9 mouse cellular contexts compared by ENCODE assay signal in genomic region chr3:28165598-28165997, GRCm38 (mm10).
DNase-seq lines count a peak whose midpoint lies in the region; ATAC-seq and TF ChIP-seq lines count a peak whose summit lies in the region.
"Had no signal": no experiment of that assay in that cellular context is flagged by ENCODE, and none has a peak within 500 bp of the region (broad histone marks: within the 10 kb centered on the region; RNA-seq: fewer than 3 reads in every experiment).

No protein-coding gene starts in this region.

- H3K4me1 ChIP-seq in E14TG2a.4 (replicated peaks; ENCODE audit: low read depth, low read length): peaks cover 6% of the 10 kb centered on the region
- 0 out of 2 replicates have a peak, but pooled peaks cover under 1% of the 10 kb centered on the region for H3K4me1 ChIP-seq in kidney, postnatal 0 days (replicated peaks; ENCODE audit: insufficient read depth, low read length)
- no peaks in the 10 kb centered on the region for H3K4me1 ChIP-seq in liver, embryonic 14.5 days (replicated peaks; ENCODE audit: control insufficient read depth in 2 of 2, insufficient read depth in 2 of 2, low read length in 1 of 2)
- no peaks in the 10 kb centered on the region for H3K4me1 ChIP-seq in neural tube, embryonic 14.5 days (ENCODE audit: control insufficient read depth, insufficient read depth, low read length)
- H3K4me1 ChIP-seq: stomach, embryonic 15.5 days had no signal

- no peak overlapping the region for H3K9ac ChIP-seq in kidney, postnatal 0 days (ENCODE audit: low read depth, low read length)
- no peak overlapping the region for H3K9ac ChIP-seq in liver, embryonic 14.5 days (replicated peaks)
- no peak overlapping the region for H3K9ac ChIP-seq in neural tube, embryonic 14.5 days (replicated peaks; ENCODE audit: low read depth, low read length)
- H3K9ac ChIP-seq: stomach, embryonic 15.5 days had no signal

- peak; percentile 72 for ATAC-seq in activated CD4-positive, CD25-positive, alpha-beta regulatory T cell, adult 4 months
- ATAC-seq in kidney, postnatal 0 days (replicated peaks; ENCODE audit: low FRiP score, low read depth): no peak
- ATAC-seq in liver, embryonic 14.5 days (ENCODE audit: insufficient read depth): no peak
- ATAC-seq in neural tube, embryonic 14.5 days (ENCODE audit: low read depth): peak; percentile 78

- DNase-seq in cerebellum, postnatal 4 days (ENCODE audit: low spot score in 2 of 2): peak; percentile 46 to 73
- peak; percentile 25 to 62 for DNase-seq in heart, adult 9 months (ENCODE audit: low spot score in 2 of 2)
- peak; percentile 85 for DNase-seq in kidney, postnatal 0 days (ENCODE audit: low spot score)
- DNase-seq in liver, embryonic 14.5 days (ENCODE audit: low read depth in 3 of 3, low spot score in 3 of 3): peak; percentile 12 to 33 (median 20)
- no peak for DNase-seq in ovary, adult 18-20 months (ENCODE audit: low spot score)

- H3K4me2 ChIP-seq in kidney, postnatal 0 days (ENCODE audit: low read length): no peak overlapping the region
- no peak overlapping the region for H3K4me2 ChIP-seq in liver, embryonic 14.5 days (ENCODE audit: low read depth)
- no peak overlapping the region for H3K4me2 ChIP-seq in neural tube, embryonic 14.5 days (ENCODE audit: low read depth, low read length)
- H3K4me2 ChIP-seq: stomach, embryonic 15.5 days had no signal

- H3K9me3 ChIP-seq in E14TG2a.4 (ENCODE audit: low read length): peaks cover 14% of the 10 kb centered on the region
- no peaks in the 10 kb centered on the region for H3K9me3 ChIP-seq in kidney, postnatal 0 days (replicated peaks; ENCODE audit: low read length)
- H3K9me3 ChIP-seq in liver, embryonic 14.5 days (ENCODE audit: control insufficient read depth, low read length): no peaks in the 10 kb centered on the region
- no peaks in the 10 kb centered on the region for H3K9me3 ChIP-seq in neural tube, embryonic 14.5 days (ENCODE audit: control insufficient read depth, low read length)
- H3K9me3 ChIP-seq: stomach, embryonic 15.5 days had no signal

- WGBS in kidney, postnatal 0 days: 0% methylated on average over 1 of the region's 1 CpGs
- WGBS in liver, embryonic 14.5 days (ENCODE audit: insufficient replicate concordance): 6% methylated on average over 1 of the region's 1 CpGs
- WGBS in neural tube, embryonic 14.5 days: 4% methylated on average over 1 of the region's 1 CpGs

- peak; percentile 42 for TF ChIP-seq CTCF in E14TG2a.4 (conservative IDR thresholded peaks at IDR 0.05; ENCODE audit: low read length)
- TF ChIP-seq CTCF in kidney, postnatal 0 days (IDR thresholded peaks at IDR 0.05; ENCODE audit: low read depth): peak; percentile 90
- TF ChIP-seq CTCF in liver, embryonic 14.5 days (IDR thresholded peaks at IDR 0.05; ENCODE audit: low read depth): peak; percentile 64

- H3K27me3 ChIP-seq in E14TG2a.4 (ENCODE audit: insufficient read depth, low read length): no peaks in the 10 kb centered on the region
- no peaks in the 10 kb centered on the region for H3K27me3 ChIP-seq in kidney, postnatal 0 days (ENCODE audit: insufficient read depth, low read length)
- H3K27me3 ChIP-seq in liver, embryonic 14.5 days (ENCODE audit: control insufficient read depth, insufficient read depth, low read length): no peaks in the 10 kb centered on the region
- H3K27me3 ChIP-seq in neural tube, embryonic 14.5 days (ENCODE audit: control insufficient read depth, insufficient read depth, low read length): no peaks in the 10 kb centered on the region
- H3K27me3 ChIP-seq: stomach, embryonic 15.5 days had no signal

- no peaks in the 10 kb centered on the region for H3K36me3 ChIP-seq in E14TG2a.4 (ENCODE audit: insufficient read depth, low read length)
- no peaks in the 10 kb centered on the region for H3K36me3 ChIP-seq in kidney, postnatal 0 days (ENCODE audit: insufficient read depth, low read length)
- no peaks in the 10 kb centered on the region for H3K36me3 ChIP-seq in liver, embryonic 14.5 days (replicated peaks; ENCODE audit: control insufficient read depth, insufficient read depth, low read depth)
- no peaks in the 10 kb centered on the region for H3K36me3 ChIP-seq in neural tube, embryonic 14.5 days (ENCODE audit: control insufficient read depth, insufficient read depth, low read length)
- H3K36me3 ChIP-seq: stomach, embryonic 15.5 days had no signal

- no peak for TF ChIP-seq EP300 in liver, embryonic 14.5 days (IDR thresholded peaks at IDR 0.05; ENCODE audit: low read depth)

- no peak overlapping the region for H3K4me3 ChIP-seq in E14TG2a.4 (replicated peaks; ENCODE audit: low read length)
- no peak overlapping the region for H3K4me3 ChIP-seq in kidney, postnatal 0 days (replicated peaks; ENCODE audit: low read depth, low read length)
- no peak overlapping the region for H3K4me3 ChIP-seq in liver, embryonic 14.5 days (ENCODE audit: insufficient read depth in 1 of 2, low read depth in 2 of 2, low read length in 2 of 2)
- H3K4me3 ChIP-seq in neural tube, embryonic 14.5 days (ENCODE audit: low read depth, low read length): no peak overlapping the region
- H3K4me3 ChIP-seq: stomach, embryonic 15.5 days had no signal

- no peak overlapping the region for H3K27ac ChIP-seq in kidney, postnatal 0 days
- H3K27ac ChIP-seq in liver, embryonic 14.5 days: no peak overlapping the region
- no peak overlapping the region for H3K27ac ChIP-seq in neural tube, embryonic 14.5 days (ENCODE audit: low read depth, low read length)
- H3K27ac ChIP-seq: stomach, embryonic 15.5 days had no signal

Comparison
In these comparisons a context has a peak if more than half of its experiments do, and no peak if none do; other contexts are left out.
1. ATAC-seq: peak in activated CD4-positive, CD25-positive, alpha-beta regulatory T cell, adult 4 months (single experiment) and neural tube, embryonic 14.5 days (single experiment); none in kidney, postnatal 0 days (single experiment) and liver, embryonic 14.5 days (single experiment).
2. Peak in every context shown above with its lines, with median percentiles within 50 percentile points of each other: CTCF ChIP-seq.